Mouse (Mus musculus): ENCODE results near the gene Trcg1. TPM values are rescaled to one million over a fixed set of nuclear protein-coding genes. Genes with fewer than 3 reads are reported as not detected.

Gene Trcg1
- polyA plus RNA-seq, 1 experiment from 2014 or later: not detected

GRCm38 (mm10) chr9:57287183-57287582 lies 50.8 kb downstream of the Trcg1 start:
- Histone ChIP-seq H3K4me1 (peaks cover 5% of the 10 kb centered on the region; the same call in 1 of the 2 replicates), H3K27ac (no peak overlapping the region), H3K9ac (no peak overlapping the region), H3K4me3 (replicated peaks) (no peak overlapping the region), H3K27me3 (no peaks in the 10 kb centered on the region), H3K9me3 (no peaks in the 10 kb centered on the region), H3K4me2 (no peak overlapping the region), H3K36me3 (replicated peaks) (no peaks in the 10 kb centered on the region)
- ATAC-seq (ENCODE audit: low FRiP score): no peak
- 95% methylated on average over 6 of the region's 6 CpGs for WGBS

- H3K27ac ChIP-seq: no peak overlapping the region
- H3K4me1 ChIP-seq: peaks cover 2% of the 10 kb centered on the region; the same call in 1 of the 2 replicates
- no peak for ATAC-seq (ENCODE audit: low FRiP score)
- no peaks in the 10 kb centered on the region for H3K9me3 ChIP-seq
- 87% methylated on average over 3 of the region's 3 CpGs for WGBS
- H3K4me2 ChIP-seq: no peak overlapping the region
- no peaks in the 10 kb centered on the region for H3K36me3 ChIP-seq (replicated peaks)
- no peaks in the 10 kb centered on the region for H3K27me3 ChIP-seq
- no peak overlapping the region for H3K4me3 ChIP-seq (replicated peaks)
- H3K9ac ChIP-seq: no peak overlapping the region
Measured at GRCm38 (mm10) chr9:57294905-57295304, 58.5 kb downstream of the Trcg1 start.

GRCm38 (mm10) chr9:57295666-57296065 lies 59.3 kb downstream of the Trcg1 start:
- no peaks in the 10 kb centered on the region for H3K27me3 ChIP-seq
- no peak overlapping the region for H3K27ac ChIP-seq
- H3K4me2 ChIP-seq: no peak overlapping the region
- no peak for ATAC-seq (ENCODE audit: low FRiP score)
- no peaks in the 10 kb centered on the region for H3K9me3 ChIP-seq
- 86% methylated on average over 3 of the region's 3 CpGs for WGBS
- no peak overlapping the region for H3K9ac ChIP-seq
- no peaks in the 10 kb centered on the region for H3K36me3 ChIP-seq (replicated peaks)
- H3K4me3 ChIP-seq (replicated peaks): no peak overlapping the region
- H3K4me1 ChIP-seq: peaks cover 2% of the 10 kb centered on the region; the same call in 1 of the 2 replicates

- WGBS: 63% methylated on average over 8 of the region's 8 CpGs
- no peak for ATAC-seq (ENCODE audit: low FRiP score)
- no peak overlapping the region for H3K4me3 ChIP-seq (replicated peaks)
- no peak overlapping the region for H3K4me2 ChIP-seq
- no peaks in the 10 kb centered on the region for H3K27me3 ChIP-seq
- no peaks in the 10 kb centered on the region for H3K36me3 ChIP-seq (replicated peaks)
- H3K27ac ChIP-seq: no peak overlapping the region
- H3K9ac ChIP-seq: no peak overlapping the region
- no peaks in the 10 kb centered on the region for H3K9me3 ChIP-seq
- peaks cover 2% of the 10 kb centered on the region; the same call in 1 of the 2 replicates for H3K4me1 ChIP-seq
Measured at GRCm38 (mm10) chr9:57296277-57296676, 59.9 kb downstream of the Trcg1 start.

GRCm38 (mm10) chr9:57297938-57298337 lies 61.6 kb downstream of the Trcg1 start:
- Histone ChIP-seq H3K27ac (no peak overlapping the region), H3K4me2 (no peak overlapping the region), H3K27me3 (no peaks in the 10 kb centered on the region), H3K4me3 (replicated peaks) (no peak overlapping the region), H3K4me1 (peaks cover 2% of the 10 kb centered on the region; the same call in 1 of the 2 replicates), H3K9ac (no peak overlapping the region), H3K9me3 (no peaks in the 10 kb centered on the region), H3K36me3 (replicated peaks) (no peaks in the 10 kb centered on the region)
- WGBS: 91% methylated on average over 2 of the region's 2 CpGs
- ATAC-seq (ENCODE audit: low FRiP score): no peak

Other genes with a start within 250 kb of the Trcg1 start
- gene Ptpn9, start 241.6 kb upstream of the Trcg1 start, polyA plus RNA-seq (2016; fragmentation: Nextera tagmentation; extraction: Ambion mirVana): 26.1 and 27.4 TPM in 2 replicates
- gene Sin3a, start 164.5 kb upstream of the Trcg1 start, polyA plus RNA-seq (2016; fragmentation: Nextera tagmentation; extraction: Ambion mirVana): 42.1 and 52.7 TPM in 2 replicates
- 50.8 and 52.1 TPM in 2 replicates for gene Man2c1, start 105.9 kb upstream of the Trcg1 start, polyA plus RNA-seq (2016; fragmentation: Nextera tagmentation; extraction: Ambion mirVana)
- 6.1 TPM in 2 replicates for gene Neil1, start 88.3 kb upstream of the Trcg1 start, polyA plus RNA-seq (2016; fragmentation: Nextera tagmentation; extraction: Ambion mirVana)
- gene Commd4, start 78.2 kb upstream of the Trcg1 start, polyA plus RNA-seq (2016; fragmentation: Nextera tagmentation; extraction: Ambion mirVana): 108 TPM in 2 replicates
- 9.1 and 11.7 TPM in 2 replicates for gene 1700017B05Rik, start 26.1 kb downstream of the Trcg1 start, polyA plus RNA-seq (2016; fragmentation: Nextera tagmentation; extraction: Ambion mirVana)
- gene Ppcdc, start 203.6 kb downstream of the Trcg1 start, polyA plus RNA-seq (2016; fragmentation: Nextera tagmentation; extraction: Ambion mirVana): 24.4 and 24.7 TPM in 2 replicates
- 41.5 and 41.9 TPM in 2 replicates for gene Scamp5, start 231.5 kb downstream of the Trcg1 start, polyA plus RNA-seq (2016; fragmentation: Nextera tagmentation; extraction: Ambion mirVana)